Comparison of ENCODE assay signal across 12 mouse cellular contexts in genomic region chr5:149286021-149286420, GRCm38 (mm10). TPM values are rescaled to one million over a fixed set of nuclear protein-coding genes. Genes with fewer than 3 reads are reported as not detected.
DNase-seq lines count a peak whose midpoint lies in the region; ATAC-seq and TF ChIP-seq lines count a peak whose summit lies in the region.
"Had no signal": no experiment of that assay in that cellular context is flagged by ENCODE, and none has a peak within 500 bp of the region (broad histone marks: within the 10 kb centered on the region; RNA-seq: fewer than 3 reads in every experiment).

No protein-coding gene starts in this region.

- peak; percentile 28 for DNase-seq in gastrocnemius, adult 18-20 months (ENCODE audit: low spot score)
- DNase-seq in gastrocnemius, postnatal 14 days: no peak
- peak; percentile 25 for DNase-seq in lung, postnatal 10 days
- DNase-seq in lung, adult 2 months: no peak
- peak; percentile 51 for DNase-seq in retina, postnatal 1 day
- DNase-seq in adrenal gland, adult 2 months: no peak
- no peak for DNase-seq in layer of hippocampus, postnatal 25 days (ENCODE audit: extremely low spot score in 1 of 2, low spot score in 1 of 2)

- no peak overlapping the region for H3K4me3 ChIP-seq in lung, adult 2 months (replicated peaks; ENCODE audit: extremely low read depth, low read depth, low read length)
- H3K4me3 ChIP-seq: erythroblast, embryonic 14.5 days; liver, embryonic 12.5 days; neural tube, embryonic 12.5 days had no signal

- WGBS in lung, adult 2 months: 46% methylated on average over 7 of the region's 7 CpGs

- intact Hi-C loops in gastrocnemius, postnatal 14 days (cut with DNase I; ENCODE audit: low total_unique reads): no loop called here

- TF ChIP-seq POLR2A in lung, adult 2 months (IDR thresholded peaks at IDR 0.05; ENCODE audit: borderline replicate concordance, extremely low read depth, low read depth, low read length): no peak

- H3K4me1 ChIP-seq in lung, adult 2 months (ENCODE audit: control insufficient read depth, insufficient read depth, low read length): no peaks in the 10 kb centered on the region
- H3K4me1 ChIP-seq: liver, embryonic 12.5 days; neural tube, embryonic 12.5 days had no signal

- TF ChIP-seq CTCF in lung, adult 2 months (IDR thresholded peaks at IDR 0.05; ENCODE audit: insufficient read depth, low read length): no peak

- ATAC-seq in common myeloid progenitor, adult 5-6 weeks (replicated peaks; ENCODE audit: low read depth, poor library complexity, severe bottlenecking): peak; percentile 50; the same call in 1 of the 2 replicates
- ATAC-seq: inflammation-experienced regulatory T-cells, adult 6 months; liver, embryonic 12.5 days had no signal

RNA-seq across cellular contexts. Expression of gene Alox5ap, which starts 21.5 kb away (rescaled TPM):
- 1 to 10 TPM; 5.3 to 6.7 TPM for total RNA-seq in gastrocnemius, adult 18-20 months (2021)
- 1 to 10 TPM; 8.2 to 9.5 TPM for total RNA-seq in gastrocnemius, postnatal 14 days (2021)
- polyA plus RNA-seq in lung, adult 2 months (2012; rRNA removed): 65.9 and 104 TPM in 2 replicates
- total RNA-seq in common myeloid progenitor, adult 5-6 weeks (2017): 156 and 205 TPM in 2 replicates
- 10 to 100 TPM; 22.8 to 27.0 TPM for total RNA-seq in adrenal gland, adult 2 months (2021)
- 9.0 and 9.1 TPM in 2 replicates for polyA plus RNA-seq in adrenal gland, adult 2 months (2012; rRNA removed)
- 10 to 100 TPM in 1 of 2 experiments, 1 to 10 TPM in 1; 9.0 to 10.7 TPM for total RNA-seq in layer of hippocampus, postnatal 25 days (2021)
- polyA plus RNA-seq: erythroblast, embryonic 14.5 days had no signal

Comparison
In these comparisons a context has a peak if more than half of its experiments do, and no peak if none do; other contexts are left out.
1. DNase-seq: peak in gastrocnemius, adult 18-20 months (single experiment), lung, postnatal 10 days (single experiment) and retina, postnatal 1 day (single experiment); none in gastrocnemius, postnatal 14 days (single experiment), lung, adult 2 months (single experiment), adrenal gland, adult 2 months (single experiment) and layer of hippocampus, postnatal 25 days (0 of 2).